Mouse (Mus musculus): ENCODE measurements around the gene Mcm2.

DNA sequence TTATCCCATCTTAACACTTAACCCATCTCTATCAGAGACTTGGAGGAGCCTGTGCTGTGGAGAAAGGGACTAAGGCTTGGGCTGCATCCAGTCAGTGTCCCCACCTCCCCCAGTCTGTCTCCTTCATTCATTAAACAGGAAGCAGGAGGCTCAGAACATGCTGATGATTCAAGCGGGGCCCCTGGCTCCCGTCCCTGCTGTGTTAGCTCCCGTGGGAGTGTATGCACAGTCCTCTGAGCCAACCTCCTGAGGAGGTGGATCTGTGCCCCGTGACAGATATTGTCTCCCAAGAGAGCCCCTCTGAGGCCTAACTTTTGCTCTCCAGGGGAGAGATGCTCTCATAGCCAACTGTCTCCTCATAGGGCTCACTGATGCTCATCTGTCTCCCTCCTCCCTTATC is 36.2 kb upstream of the Mcm2 start:
- TF ChIP-seq CTCF (IDR thresholded peaks at IDR 0.05; ENCODE audit: borderline replicate concordance, extremely low read depth, insufficient read depth, insufficient read length) (no peak), POLR2A (IDR thresholded peaks at IDR 0.05; ENCODE audit: borderline replicate concordance, extremely low read depth, insufficient read depth, insufficient read length, poor library complexity, severe bottlenecking) (no peak)

All from brain, embryonic 14.5 days (tissue).